Mouse (Mus musculus) kidney, adult 2 months (tissue): ENCODE data around the gene Sde2. TPM values are rescaled to one million over a fixed set of nuclear protein-coding genes. Genes with fewer than 3 reads are reported as not detected.

ENCODE experiments used
- DNase-seq: peaks from one replicate; pipeline ENCODE4 v3.0.0; 2021
- H3K27ac ChIP-seq: fragments of 200-500 bp; 2 replicates; pipeline ENCODE4 v1.5.1; 2012; ENCODE audit warnings: low read depth, low read length, control low read depth, inconsistent platforms; ENCODE audit not compliant: insufficient read depth
- H3K27me3 ChIP-seq: fragments of 200-500 bp; replicated peaks from 2 replicates; pipeline ENCODE4 v1.6.1; 2012; ENCODE audit warnings: mild to moderate bottlenecking, moderate library complexity, low read length, inconsistent platforms; ENCODE audit not compliant: control insufficient read depth, insufficient read depth
- H3K36me3 ChIP-seq: fragments of 200-500 bp; 2 replicates; pipeline ENCODE4 v1.6.1; 2012; ENCODE audit warnings: mild to moderate bottlenecking, moderate library complexity, low read length, inconsistent platforms; ENCODE audit not compliant: control insufficient read depth, insufficient read depth
- H3K4me1 ChIP-seq: fragments of 200-500 bp; 2 replicates; pipeline ENCODE4 v1.6.1; 2011; ENCODE audit warnings: low read length; ENCODE audit not compliant: control insufficient read depth, insufficient read depth
- H3K4me3 ChIP-seq: fragments of 200-500 bp; 2 replicates; pipeline ENCODE4 v1.5.1; 2011; ENCODE audit warnings: mild to moderate bottlenecking, low read depth, low read length, control low read depth; ENCODE audit not compliant: insufficient read depth
- CTCF ChIP-seq: fragments of 200-500 bp; conservative IDR thresholded peaks from 2 replicates; pipeline ENCODE4 v1.5.1; 2011; ENCODE audit warnings: low read depth, mild to moderate bottlenecking, control low read depth, low read length, moderate library complexity, mixed read lengths; ENCODE audit not compliant: insufficient read depth, insufficient read length
- POLR2A ChIP-seq: fragments of 200-500 bp; IDR thresholded peaks from one replicate; pipeline ENCODE4 v1.6.1; 2011; ENCODE audit warnings: low read depth, low read length, control low read depth
- WGBS: fragments of 180-500 bp; shearing (Covaris S2); methylation state at CpG from one replicate; pipeline ENCODE4 v1.1.7; 2018; 5-methylcytosine and 5-hydroxymethylcytosine counted together
- polyA plus RNA-seq: library from polyadenylated mRNA; depleted of rRNA; stranded (reverse); fragments of >200 nt; gene quantifications from 2 replicates; pipeline ENCODE4 v1.2.3, GENCODE M21; 2012

The Sde2 gene
- polyA plus RNA-seq, 1 experiment, result 8.4 TPM

GRCm38 (mm10) chr1:180822276-180822675 lies 28.7 kb upstream of the Sde2 start:
- TF ChIP-seq CTCF, result no peak
- TF ChIP-seq POLR2A, result no peak
- Histone ChIP-seq H3K36me3 (no peaks in the 10 kb centered on the region), H3K27me3 (no peaks in the 10 kb centered on the region), H3K4me1 (no peaks in the 10 kb centered on the region), H3K27ac (no peak overlapping the region), H3K4me3 (no peak overlapping the region)
- no peak for DNase-seq
- WGBS, result 93% methylated on average over 5 of the region's 5 CpGs

DNA sequence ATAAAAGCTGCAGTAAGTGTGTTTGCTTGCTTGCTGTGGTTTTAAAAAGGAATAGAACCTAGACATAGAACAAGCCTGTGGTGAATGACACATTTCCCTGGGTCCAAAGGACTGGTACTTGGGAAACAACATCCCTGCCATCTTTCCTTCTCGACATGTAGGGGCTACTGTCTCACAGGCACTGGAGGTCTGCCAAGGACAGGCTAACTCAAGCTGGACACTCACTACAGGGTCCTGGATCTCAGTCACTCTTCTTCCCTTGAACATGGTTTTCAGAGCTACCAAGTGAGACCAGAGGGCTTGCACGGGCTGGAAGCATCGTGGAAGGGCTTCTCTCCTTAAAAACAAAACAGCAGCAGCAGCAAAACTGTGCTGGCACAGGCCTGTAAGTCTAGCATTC lies 27.2 kb upstream of the Sde2 start:
- 61% methylated on average over 3 of the region's 3 CpGs for WGBS
- Histone ChIP-seq H3K36me3 (no peaks in the 10 kb centered on the region), H3K27ac (no peak overlapping the region), H3K27me3 (no peaks in the 10 kb centered on the region), H3K4me3 (no peak overlapping the region), H3K4me1 (no peaks in the 10 kb centered on the region)
- DNase-seq, result no peak
- TF ChIP-seq POLR2A (no peak), CTCF (no peak)

DNA sequence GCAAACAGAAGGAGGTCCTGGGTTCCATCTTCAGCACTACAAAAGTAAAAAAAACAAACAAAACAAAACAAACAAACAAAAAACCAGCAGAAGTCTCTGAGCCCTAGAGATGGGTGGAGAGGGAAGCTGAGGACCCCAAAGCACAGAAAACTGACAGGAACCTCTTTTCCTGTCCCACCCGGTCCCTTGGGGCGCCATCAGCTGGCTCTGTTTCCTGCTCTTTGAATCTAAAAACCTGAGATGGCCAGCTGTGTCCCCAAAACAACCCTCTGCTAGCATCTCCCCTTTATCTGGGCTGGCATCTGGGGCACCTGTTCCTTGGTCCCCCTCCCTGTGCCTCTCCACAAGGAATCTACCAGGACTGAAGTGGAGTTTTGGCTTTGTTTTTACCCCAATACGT lies 26.2 kb upstream of the Sde2 start:
- WGBS, result 77% methylated on average over 3 of the region's 3 CpGs
- H3K27me3 ChIP-seq, result no peaks in the 10 kb centered on the region
- H3K27ac ChIP-seq, result peak overlapping the region; percentile 47; the same call in 1 of the 2 replicates
- no peaks in the 10 kb centered on the region for H3K36me3 ChIP-seq
- H3K4me3 ChIP-seq, result no peak overlapping the region
- TF ChIP-seq CTCF, result no peak
- no peak for TF ChIP-seq POLR2A
- DNase-seq, result peak; percentile 63
- no peaks in the 10 kb centered on the region for H3K4me1 ChIP-seq

DNA sequence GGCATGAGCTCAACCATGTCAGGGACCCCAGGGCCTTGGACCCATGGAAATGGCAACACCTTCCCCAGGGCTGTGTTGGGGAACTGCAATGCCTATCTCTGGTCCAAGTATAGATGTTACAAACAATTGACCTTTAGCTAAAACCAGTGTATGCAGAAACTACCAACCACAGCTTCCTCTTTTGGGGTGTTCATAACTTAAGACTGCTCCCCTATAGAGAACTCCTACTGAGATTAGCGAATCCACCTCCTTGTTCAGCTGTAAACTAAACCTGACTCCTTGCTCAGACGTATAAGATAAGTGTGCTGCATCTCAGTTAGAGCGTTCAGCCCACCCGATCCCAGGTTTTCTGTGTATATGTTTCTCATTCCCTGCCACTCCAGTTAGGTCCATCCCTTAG lies 24.3 kb upstream of the Sde2 start:
- no peaks in the 10 kb centered on the region for H3K27me3 ChIP-seq
- no peak for DNase-seq
- no peak overlapping the region for H3K4me3 ChIP-seq
- H3K4me1 ChIP-seq, result no peaks in the 10 kb centered on the region
- TF ChIP-seq CTCF, result no peak
- no peak for TF ChIP-seq POLR2A
- no peaks in the 10 kb centered on the region for H3K36me3 ChIP-seq
- H3K27ac ChIP-seq, result no peak overlapping the region
- WGBS, result 91% methylated on average over 4 of the region's 4 CpGs

- no peak for DNase-seq
- Histone ChIP-seq H3K4me1 (no peaks in the 10 kb centered on the region), H3K27ac (no peak overlapping the region), H3K36me3 (no peaks in the 10 kb centered on the region), H3K4me3 (no peak overlapping the region), H3K27me3 (no peaks in the 10 kb centered on the region)
- no peak for TF ChIP-seq CTCF
- no peak for TF ChIP-seq POLR2A
- 72% methylated on average over 11 of the region's 11 CpGs for WGBS
These were observed 21.2 kb upstream of the Sde2 start for GRCm38 (mm10) chr1:180829775-180830174.

- no peaks in the 10 kb centered on the region for H3K36me3 ChIP-seq
- H3K27me3 ChIP-seq, result no peaks in the 10 kb centered on the region
- no peak for TF ChIP-seq POLR2A
- no peak for DNase-seq
- no peak overlapping the region for H3K27ac ChIP-seq
- no peak overlapping the region for H3K4me3 ChIP-seq
- 52% methylated on average over 11 of the region's 11 CpGs for WGBS
- no peaks in the 10 kb centered on the region for H3K4me1 ChIP-seq
These were observed 20.8 kb upstream of the Sde2 start for GRCm38 (mm10) chr1:180830175-180830574.

GRCm38 (mm10) chr1:180830588-180831346 lies 20.2 kb upstream of the Sde2 start:
- Histone ChIP-seq H3K36me3 (no peaks in the 10 kb centered on the region), H3K27ac (no peak overlapping the region), H3K4me1 (no peaks in the 10 kb centered on the region), H3K27me3 (no peaks in the 10 kb centered on the region), H3K4me3 (no peak overlapping the region)
- WGBS, result 27% methylated on average over 14 of the region's 14 CpGs
- no peak for TF ChIP-seq CTCF
- no peak for TF ChIP-seq POLR2A
- DNase-seq, result no peak
